Mouse (Mus musculus): ENCODE measurements around the gene Vat1. TPM values are rescaled to one million over a fixed set of nuclear protein-coding genes. Genes with fewer than 3 reads are reported as not detected.
"Not testable (repeated sequence)": the region's sequence is repeated elsewhere in the genome, so short reads cannot be mapped to it uniquely, and the experiment has no call there.

The Vat1 gene
- polyA plus RNA-seq, 1 experiment from 2014 or later, result 108 TPM

GRCm38 (mm10) chr11:101474298-101474697, 8.3 kb upstream of the Vat1 start:
- 84% methylated on average over 5 of the region's 5 CpGs for WGBS
- Histone ChIP-seq H3K27ac (peak overlapping the region; percentile 69), H3K36me3 (peaks cover 30% of the 10 kb centered on the region), H3K9me3 (no peaks in the 10 kb centered on the region), H3K4me1 (replicated peaks) (peaks cover 68% of the 10 kb centered on the region), H3K4me3 (no peak overlapping the region), H3K27me3 (ENCODE audit: insufficient read depth, poor library complexity, severe bottlenecking) (peaks cover 5% of the 10 kb centered on the region; the same call in 1 of the 2 replicates)
- no peak for DNase-seq (ENCODE audit: low spot score)

DNA sequence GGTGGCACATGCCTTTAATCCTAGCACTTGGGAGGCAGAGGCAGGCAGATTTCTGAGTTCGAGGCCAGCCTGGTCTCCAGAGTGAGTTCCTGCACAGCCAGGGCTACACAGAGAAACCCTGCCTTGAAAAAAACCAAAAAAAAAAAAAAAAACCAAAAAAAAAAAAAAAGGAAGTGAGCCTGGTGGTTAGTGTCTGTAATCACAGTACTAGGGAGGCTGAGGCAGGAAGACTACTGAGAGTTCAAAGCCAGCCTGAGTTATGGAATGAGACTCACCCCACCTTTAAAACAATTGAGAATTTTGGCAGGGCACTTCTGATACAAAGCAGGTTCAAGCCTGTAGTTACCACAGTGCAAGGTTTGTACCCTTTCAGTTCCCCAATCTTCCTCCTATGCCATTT, 7.7 kb upstream of the Vat1 start:
- H3K4me3 ChIP-seq; DNase-seq (ENCODE audit: low spot score); H3K27me3 ChIP-seq (ENCODE audit: insufficient read depth, poor library complexity, severe bottlenecking); H3K9me3 ChIP-seq: not testable (repeated sequence)
- WGBS, result 89% methylated on average over 1 of the region's 1 CpGs
- H3K27ac ChIP-seq, result peak overlapping the region; percentile 69; the same call in 1 of the 2 replicates
- peaks cover 68% of the 10 kb centered on the region for H3K4me1 ChIP-seq (replicated peaks)
- peaks cover 30% of the 10 kb centered on the region for H3K36me3 ChIP-seq

DNA sequence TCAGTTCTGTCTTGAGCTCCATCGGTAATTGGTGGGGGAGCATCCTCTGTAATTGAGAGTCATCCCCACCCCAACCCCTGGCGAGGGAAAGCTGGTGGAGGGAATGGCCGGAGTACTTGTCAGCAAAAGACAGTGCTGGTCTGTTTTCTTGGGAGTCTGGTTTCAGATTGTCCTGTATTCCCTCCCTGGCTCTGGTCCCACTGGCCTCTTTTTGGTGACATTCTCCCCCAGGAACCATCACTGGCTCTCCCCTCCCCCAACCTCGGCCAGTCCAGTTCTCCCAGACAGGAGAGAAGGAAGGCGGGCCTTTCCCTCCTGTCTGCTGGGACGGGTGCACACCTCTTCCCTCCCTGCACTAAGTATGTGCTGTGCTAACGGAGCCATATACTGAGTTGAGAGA, 6.3 kb upstream of the Vat1 start:
- Histone ChIP-seq H3K27ac (peak overlapping the region; percentile 73), H3K27me3 (ENCODE audit: insufficient read depth, poor library complexity, severe bottlenecking) (peaks cover 5% of the 10 kb centered on the region; the same call in 1 of the 2 replicates), H3K36me3 (peaks cover 30% of the 10 kb centered on the region), H3K4me1 (replicated peaks) (peaks cover 70% of the 10 kb centered on the region), H3K4me3 (peak overlapping the region; percentile 43; the same call in 1 of the 2 replicates), H3K9me3 (no peaks in the 10 kb centered on the region)
- no peak for DNase-seq (ENCODE audit: low spot score)
- WGBS, result 51% methylated on average over 7 of the region's 7 CpGs

DNA sequence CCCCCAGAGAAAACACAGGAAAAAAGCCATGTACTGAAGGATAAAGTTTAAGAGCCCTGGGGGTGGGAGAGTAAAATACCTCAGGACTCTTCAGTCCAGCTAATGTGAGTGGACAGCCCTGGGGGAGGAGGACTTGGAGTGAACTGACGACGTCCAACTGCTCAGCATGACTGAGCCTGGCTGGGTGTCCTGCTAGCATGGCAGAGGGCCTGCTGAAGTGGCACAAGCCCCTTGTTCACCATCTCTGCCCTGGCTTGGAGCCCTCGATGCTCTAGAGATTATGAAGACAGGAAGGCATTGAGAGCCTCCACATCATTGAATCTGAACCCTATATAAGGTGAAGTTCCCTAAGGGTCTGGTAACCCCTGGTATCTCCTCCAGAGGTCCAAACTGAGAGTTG, 5.9 kb upstream of the Vat1 start:
- no peak for DNase-seq (ENCODE audit: low spot score)
- Histone ChIP-seq H3K9me3 (no peaks in the 10 kb centered on the region), H3K4me3 (peak overlapping the region; percentile 43; the same call in 1 of the 2 replicates), H3K4me1 (replicated peaks) (peaks cover 70% of the 10 kb centered on the region), H3K36me3 (peaks cover 30% of the 10 kb centered on the region), H3K27ac (peak overlapping the region; percentile 73), H3K27me3 (ENCODE audit: insufficient read depth, poor library complexity, severe bottlenecking) (peaks cover 8% of the 10 kb centered on the region; the same call in 1 of the 2 replicates)
- WGBS, result 70% methylated on average over 3 of the region's 3 CpGs

DNA sequence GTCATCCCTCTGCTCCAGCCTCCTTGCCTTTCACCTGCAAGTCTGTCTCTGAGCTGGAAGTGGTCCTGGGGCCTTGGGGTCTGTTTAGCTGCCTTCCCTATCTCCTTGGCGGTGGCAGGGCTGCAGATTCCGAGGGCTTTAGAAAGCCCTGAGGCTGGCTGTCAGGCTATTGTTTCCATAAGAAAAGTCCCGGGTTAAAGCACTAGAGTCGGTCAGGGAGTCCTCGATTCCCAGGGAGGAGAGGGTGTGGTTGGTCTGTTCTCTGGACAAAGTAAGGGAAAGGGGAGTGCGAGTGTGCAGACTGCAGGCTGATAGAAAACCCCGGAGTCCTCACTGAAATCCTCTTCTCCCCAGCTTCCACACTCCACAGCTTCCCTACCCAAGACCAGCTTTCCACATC, 4.2 kb upstream of the Vat1 start:
- WGBS, result 21% methylated on average over 7 of the region's 7 CpGs
- Histone ChIP-seq H3K4me1 (replicated peaks) (peaks cover 86% of the 10 kb centered on the region), H3K4me3 (peak overlapping the region; percentile 43), H3K9me3 (no peaks in the 10 kb centered on the region), H3K27ac (peak overlapping the region; percentile 84), H3K27me3 (ENCODE audit: insufficient read depth, poor library complexity, severe bottlenecking) (peaks cover 13% of the 10 kb centered on the region), H3K36me3 (peaks cover 30% of the 10 kb centered on the region)
- no peak for DNase-seq (ENCODE audit: low spot score)

DNA sequence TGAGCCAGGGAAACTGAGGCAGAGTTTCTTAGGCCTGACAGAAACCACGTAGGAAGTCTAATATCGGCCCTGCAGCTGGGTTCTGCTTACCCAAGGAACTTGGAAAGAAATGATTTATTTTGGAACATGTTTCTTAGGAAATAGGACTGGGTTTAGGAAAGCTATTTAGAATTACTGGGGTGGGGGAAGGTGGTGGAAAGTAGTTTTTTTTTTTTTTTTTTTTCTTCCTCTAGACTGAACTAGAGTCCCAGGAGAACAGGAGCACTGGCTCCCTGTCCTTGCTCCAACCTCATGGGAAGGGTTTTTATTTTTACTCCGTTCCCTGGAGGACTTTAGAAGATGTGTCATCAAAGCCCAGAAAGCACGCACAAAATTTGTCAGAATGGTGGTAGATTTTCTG, 3.1 kb upstream of the Vat1 start:
- H3K27me3 ChIP-seq (ENCODE audit: insufficient read depth, poor library complexity, severe bottlenecking), result peaks cover 13% of the 10 kb centered on the region
- WGBS, result 77% methylated on average over 4 of the region's 4 CpGs
- peak overlapping the region; percentile 75 for H3K4me3 ChIP-seq
- H3K27ac ChIP-seq, result peak overlapping the region; percentile 96
- H3K36me3 ChIP-seq, result peaks cover 30% of the 10 kb centered on the region
- peaks cover 89% of the 10 kb centered on the region for H3K4me1 ChIP-seq (replicated peaks)
- H3K9me3 ChIP-seq, result no peaks in the 10 kb centered on the region
- no peak for DNase-seq (ENCODE audit: low spot score)

GRCm38 (mm10) chr11:101468731-101469130, 2.7 kb upstream of the Vat1 start:
- peaks cover 13% of the 10 kb centered on the region for H3K27me3 ChIP-seq (ENCODE audit: insufficient read depth, poor library complexity, severe bottlenecking)
- no peak for DNase-seq (ENCODE audit: low spot score)
- WGBS, result 4% methylated on average over 13 of the region's 13 CpGs
- H3K9me3 ChIP-seq, result no peaks in the 10 kb centered on the region
- peaks cover 92% of the 10 kb centered on the region for H3K4me1 ChIP-seq (replicated peaks)
- peaks cover 30% of the 10 kb centered on the region for H3K36me3 ChIP-seq
- H3K27ac ChIP-seq, result peak overlapping the region; percentile 96
- peak overlapping the region; percentile 75 for H3K4me3 ChIP-seq

GRCm38 (mm10) chr11:101468263-101468688, 2.2 kb upstream of the Vat1 start:
- peaks cover 96% of the 10 kb centered on the region for H3K4me1 ChIP-seq (replicated peaks)
- peaks cover 13% of the 10 kb centered on the region for H3K27me3 ChIP-seq (ENCODE audit: insufficient read depth, poor library complexity, severe bottlenecking)
- WGBS, result 1% methylated on average over 30 of the region's 31 CpGs
- H3K9me3 ChIP-seq, result no peaks in the 10 kb centered on the region
- peaks cover 30% of the 10 kb centered on the region for H3K36me3 ChIP-seq
- H3K27ac ChIP-seq, result peak overlapping the region; percentile 96
- DNase-seq (ENCODE audit: low spot score), result no peak
- peak overlapping the region; percentile 75 for H3K4me3 ChIP-seq

DNA sequence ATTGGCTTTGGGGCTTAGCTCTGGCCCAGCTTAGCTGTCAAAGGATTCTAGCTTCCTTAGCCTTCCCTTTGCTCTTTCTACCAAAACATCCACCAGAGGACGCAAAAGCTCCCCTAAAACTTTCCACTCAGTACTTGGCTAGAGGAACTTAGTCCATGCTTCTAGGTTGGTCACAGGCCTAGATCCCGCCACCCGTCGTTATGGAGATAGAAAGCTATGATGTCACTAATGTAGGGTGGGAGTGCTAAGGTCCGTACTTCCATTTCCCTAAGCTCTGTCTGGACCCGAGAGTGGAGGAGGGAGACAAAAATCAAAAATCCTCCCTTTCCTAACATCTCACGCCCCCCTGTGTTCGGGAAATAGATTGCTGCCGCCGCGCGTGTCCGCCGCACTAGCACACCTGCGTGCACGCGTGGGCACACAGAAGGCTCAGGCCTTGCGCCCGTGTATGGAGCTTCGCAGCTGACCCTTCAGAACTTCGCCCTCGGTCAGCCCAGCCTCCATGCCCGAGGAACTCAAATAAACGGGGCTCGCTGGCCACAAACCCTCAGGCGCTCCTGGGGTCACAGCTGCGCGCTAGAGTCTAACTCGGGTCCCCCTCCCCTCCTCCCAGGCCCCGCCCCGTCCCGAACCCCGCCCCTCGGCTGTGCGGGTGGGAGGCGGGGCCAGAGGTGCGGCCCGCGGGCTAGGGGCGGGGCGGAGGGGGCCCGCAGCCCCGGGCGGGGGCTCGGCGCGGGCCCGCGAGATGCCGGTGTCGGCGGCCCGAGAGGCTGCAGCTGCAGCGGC, 1.6 kb upstream of the Vat1 start:
- DNase-seq (ENCODE audit: low spot score), result peak; percentile 86
- peaks cover 29% of the 10 kb centered on the region for H3K36me3 ChIP-seq
- H3K9me3 ChIP-seq, result no peaks in the 10 kb centered on the region
- peaks cover 13% of the 10 kb centered on the region for H3K27me3 ChIP-seq (ENCODE audit: insufficient read depth, poor library complexity, severe bottlenecking)
- peak overlapping the region; percentile 96 for H3K27ac ChIP-seq
- under 1% methylated on average over 54 of the region's 54 CpGs for WGBS
- peaks cover 98% of the 10 kb centered on the region for H3K4me1 ChIP-seq (replicated peaks)
- H3K4me3 ChIP-seq, result peak overlapping the region; percentile 75

DNA sequence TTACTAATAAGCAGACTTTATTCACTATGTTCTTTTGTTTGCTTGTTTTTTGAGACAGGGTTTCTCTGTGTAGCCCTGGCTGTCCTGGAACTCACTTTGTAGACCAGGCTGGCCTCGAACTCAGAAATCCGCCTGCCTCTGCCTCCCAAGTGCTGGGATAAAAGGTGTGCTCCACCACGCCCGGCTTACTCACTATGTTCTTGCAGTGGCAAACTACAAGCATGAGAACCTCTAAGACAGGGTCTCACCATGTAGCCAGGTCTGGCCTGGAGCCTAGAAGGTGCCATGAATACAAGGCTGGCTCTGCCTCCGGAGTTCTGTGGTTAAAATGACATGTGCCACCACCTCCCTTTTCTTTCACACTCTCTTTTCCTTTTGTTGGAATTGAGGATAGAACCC, 521 bp upstream of the Vat1 start:
- Histone ChIP-seq H3K36me3 (peaks cover 29% of the 10 kb centered on the region), H3K27me3 (ENCODE audit: insufficient read depth, poor library complexity, severe bottlenecking) (peaks cover 13% of the 10 kb centered on the region), H3K4me1 (replicated peaks) (peaks cover 96% of the 10 kb centered on the region), H3K4me3 (peak overlapping the region; percentile 75)
- 56% methylated on average over 5 of the region's 5 CpGs for WGBS
- H3K27ac ChIP-seq; DNase-seq (ENCODE audit: low spot score); H3K9me3 ChIP-seq: not testable (repeated sequence)

DNA sequence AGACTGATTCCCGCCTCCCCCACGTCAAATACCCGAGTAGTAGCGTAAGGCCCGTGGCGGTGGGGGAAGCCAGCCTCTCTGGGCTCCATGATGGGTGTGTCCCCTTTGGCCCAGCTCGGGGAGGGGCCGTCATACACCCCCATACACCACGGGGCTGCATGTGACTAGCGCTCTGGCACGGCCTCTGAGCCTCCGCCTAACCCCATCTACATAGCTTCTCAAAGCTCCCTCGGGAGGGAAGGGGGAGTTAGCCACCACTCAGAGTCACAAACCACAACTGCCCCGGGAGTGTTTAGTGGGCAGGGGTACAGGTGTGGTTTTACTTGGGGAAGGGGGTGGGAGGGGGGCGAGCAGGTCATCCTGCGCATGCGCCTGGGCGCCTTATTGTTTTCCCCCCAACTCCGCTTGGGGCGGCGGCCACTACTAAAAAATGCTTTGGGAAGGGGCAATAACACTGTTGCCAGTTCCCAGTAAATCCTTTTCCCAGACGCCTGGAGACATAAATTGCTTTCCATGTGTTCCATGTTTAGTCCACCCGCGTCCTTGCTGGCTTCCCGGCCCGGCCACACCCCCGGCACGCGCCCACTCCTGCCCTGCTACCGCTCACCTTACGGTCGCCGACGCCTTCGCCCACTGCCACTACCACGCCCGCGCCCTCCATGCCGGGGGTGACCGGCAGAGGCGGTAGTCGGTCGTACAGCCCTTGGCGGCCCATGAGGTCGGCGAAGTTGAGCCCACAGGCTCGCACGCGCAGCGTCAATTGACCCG, 745 bp downstream of the Vat1 start:
- WGBS, result under 1% methylated on average over 51 of the region's 51 CpGs
- peaks cover 8% of the 10 kb centered on the region for H3K27me3 ChIP-seq (ENCODE audit: insufficient read depth, poor library complexity, severe bottlenecking)
- H3K9me3 ChIP-seq, result no peaks in the 10 kb centered on the region
- peak; percentile 68 for DNase-seq (ENCODE audit: low spot score)
- H3K27ac ChIP-seq, result peak overlapping the region; percentile 87
- H3K36me3 ChIP-seq, result peaks cover 28% of the 10 kb centered on the region
- H3K4me1 ChIP-seq (replicated peaks), result peaks cover 85% of the 10 kb centered on the region
- peak overlapping the region; percentile 75 for H3K4me3 ChIP-seq

DNA sequence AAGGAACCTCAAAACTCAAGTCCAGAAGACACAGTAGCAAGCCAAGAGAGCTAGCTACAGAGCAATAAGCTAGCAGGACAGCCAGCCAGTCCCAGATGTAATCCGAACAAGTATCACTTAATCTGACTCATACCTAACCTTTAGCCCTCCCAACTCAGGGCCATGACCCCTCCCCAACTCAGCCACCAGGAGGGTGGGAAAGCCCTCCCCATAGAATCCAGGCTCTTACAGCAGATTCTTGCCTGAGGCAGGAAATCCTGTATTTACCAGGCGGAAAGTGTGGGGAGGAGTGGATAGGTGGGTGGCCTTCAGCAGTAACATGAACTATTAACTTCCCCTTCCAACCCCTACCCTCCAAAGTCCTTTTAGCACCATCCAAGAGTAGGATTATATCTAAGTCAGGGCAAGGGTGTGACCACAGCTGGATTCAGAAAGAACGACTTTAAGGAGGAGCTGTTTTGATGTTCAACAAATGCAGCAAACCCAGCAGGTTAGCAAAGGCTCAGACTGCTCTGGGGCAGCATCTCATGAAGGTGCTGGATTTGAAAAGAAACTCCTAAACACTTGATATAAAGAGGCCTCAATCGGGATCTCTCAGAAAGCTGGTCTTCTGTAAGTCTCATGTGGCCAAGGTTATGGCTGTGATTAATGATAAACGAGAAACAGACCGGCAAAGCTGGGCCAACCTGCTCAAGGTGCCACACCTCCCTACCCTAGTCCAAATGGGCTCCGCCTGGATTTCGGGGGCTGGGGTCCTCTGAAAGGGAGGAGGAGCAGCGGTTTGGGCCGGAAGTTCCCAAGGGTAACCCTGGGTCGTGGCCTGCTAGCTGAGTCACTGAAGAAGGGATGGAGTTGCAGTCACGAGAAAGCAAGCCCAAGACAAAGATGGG, 1.6 kb downstream of the Vat1 start, which contains the start of gene Rnd2:
TSS of gene Rnd2 (plus strand) at position 789 of the 890 bp plus-strand sequence.
- DNase-seq (ENCODE audit: low spot score), result no peak
- H3K27me3 ChIP-seq (ENCODE audit: insufficient read depth, poor library complexity, severe bottlenecking), result peaks cover 8% of the 10 kb centered on the region
- WGBS, result 13% methylated on average over 12 of the region's 12 CpGs
- H3K4me1 ChIP-seq (replicated peaks), result peaks cover 87% of the 10 kb centered on the region
- H3K9me3 ChIP-seq, result no peaks in the 10 kb centered on the region
- H3K27ac ChIP-seq, result peak within 1 kb of the TSS; percentile 87
- H3K36me3 ChIP-seq, result peaks cover 32% of the 10 kb centered on the region
- H3K4me3 ChIP-seq, result peak within 1 kb of the TSS; percentile 75

Data from hindbrain, embryonic 10.5 days (tissue).